Mouse (Mus musculus) heart, embryonic 16.5 days (tissue): ENCODE results near the gene Slc35e2. TPM values are rescaled to one million over a fixed set of nuclear protein-coding genes. Genes with fewer than 3 reads are reported as not detected.
"Not testable (repeated sequence)": the region's sequence is repeated elsewhere in the genome, so short reads cannot be mapped to it uniquely, and the experiment has no call there.

ENCODE experiments used
- ATAC-seq: fragments of 200-750 bp; cut with Nextera tagmentation; replicated peaks from 2 replicates; pipeline ENCODE4 v1.8.0; 2017; ENCODE audit warnings: moderate number of reproducible peaks; ENCODE audit not compliant: insufficient read depth, low FRiP score; ENCODE audit errors: extremely low read depth
- H3K27ac ChIP-seq: fragments of 300-500 bp; sonication (generic); 2 replicates; pipeline ENCODE4 v1.5.1; 2014; ENCODE audit warnings: mild to moderate bottlenecking, low read length, control low read depth, moderate library complexity
- H3K27me3 ChIP-seq: fragments of 300-500 bp; sonication (generic); 2 replicates; pipeline ENCODE4 v1.6.1; 2014; ENCODE audit warnings: low read length, mixed read lengths; ENCODE audit not compliant: control insufficient read depth, insufficient read depth
- H3K36me3 ChIP-seq: fragments of 300-500 bp; sonication (generic); 2 replicates; pipeline ENCODE4 v1.6.1; 2014; ENCODE audit not compliant: control insufficient read depth, insufficient read depth
- H3K4me1 ChIP-seq: fragments of 300-500 bp; sonication (generic); 2 replicates; pipeline ENCODE4 v1.6.1; 2014; ENCODE audit warnings: low read length, mixed read lengths; ENCODE audit not compliant: control insufficient read depth, insufficient read depth
- H3K4me2 ChIP-seq: fragments of 300-500 bp; sonication (generic); 2 replicates; pipeline ENCODE4 v1.6.1; 2014; ENCODE audit warnings: low read depth, mild to moderate bottlenecking, control low read depth, low read length
- H3K4me3 ChIP-seq: fragments of 300-500 bp; sonication (generic); 2 replicates; pipeline ENCODE4 v1.5.1; 2014; ENCODE audit warnings: mild to moderate bottlenecking, control low read depth, low read length
- H3K9ac ChIP-seq: fragments of 300-500 bp; sonication (generic); 2 replicates; pipeline ENCODE4 v1.6.1; 2014; ENCODE audit warnings: low read length, control low read depth
- H3K9me3 ChIP-seq: fragments of 300-500 bp; sonication (generic); replicated peaks from 2 replicates; pipeline ENCODE4 v1.6.1; 2016; ENCODE audit warnings: low read length; ENCODE audit not compliant: control insufficient read depth
- WGBS: fragments of 180-500 bp; shearing (Covaris S2); extraction: QIAGEN DNeasy Blood & Tissue Kit; methylation state at CpG from one replicate; pipeline ENCODE4 v1.1.7; 2014; 5-methylcytosine and 5-hydroxymethylcytosine counted together
- polyA plus RNA-seq: library from polyadenylated mRNA; unstranded; fragments of >200 nt; fragmentation: Nextera tagmentation; extraction: Ambion mirVana; gene quantifications from 2 replicates; pipeline ENCODE4 v1.2.1, GENCODE M21; 2015

Slc35e2 gene
- polyA plus RNA-seq, 1 experiment from 2014 or later: 5.7 TPM

- Histone ChIP-seq H3K36me3 (peaks cover 15% of the 10 kb centered on the region), H3K27ac (peak overlapping the region; percentile 92), H3K9ac (peak overlapping the region; percentile 87), H3K27me3 (no peaks in the 10 kb centered on the region), H3K4me1 (peaks cover 44% of the 10 kb centered on the region), H3K4me3 (peak overlapping the region; percentile 79), H3K4me2 (peak overlapping the region; percentile 78), H3K9me3 (no peaks in the 10 kb centered on the region)
- peak; percentile 92 for ATAC-seq
- under 1% methylated on average over 69 of the region's 69 CpGs for WGBS
Measured at GRCm38 (mm10) chr4:155563400-155564231, 37.6 kb upstream of the Slc35e2 start.

GRCm38 (mm10) chr4:155564315-155565069 lies 36.7 kb upstream of the Slc35e2 start:
- H3K4me2 ChIP-seq: peak overlapping the region; percentile 78
- no peak for ATAC-seq
- peaks cover 8% of the 10 kb centered on the region for H3K36me3 ChIP-seq
- H3K27ac ChIP-seq: peak overlapping the region; percentile 92
- peak overlapping the region; percentile 79 for H3K4me3 ChIP-seq
- peaks cover 47% of the 10 kb centered on the region for H3K4me1 ChIP-seq
- 16% methylated on average over 20 of the region's 20 CpGs for WGBS
- no peaks in the 10 kb centered on the region for H3K27me3 ChIP-seq
- H3K9me3 ChIP-seq: no peaks in the 10 kb centered on the region
- peak overlapping the region; percentile 87 for H3K9ac ChIP-seq

DNA sequence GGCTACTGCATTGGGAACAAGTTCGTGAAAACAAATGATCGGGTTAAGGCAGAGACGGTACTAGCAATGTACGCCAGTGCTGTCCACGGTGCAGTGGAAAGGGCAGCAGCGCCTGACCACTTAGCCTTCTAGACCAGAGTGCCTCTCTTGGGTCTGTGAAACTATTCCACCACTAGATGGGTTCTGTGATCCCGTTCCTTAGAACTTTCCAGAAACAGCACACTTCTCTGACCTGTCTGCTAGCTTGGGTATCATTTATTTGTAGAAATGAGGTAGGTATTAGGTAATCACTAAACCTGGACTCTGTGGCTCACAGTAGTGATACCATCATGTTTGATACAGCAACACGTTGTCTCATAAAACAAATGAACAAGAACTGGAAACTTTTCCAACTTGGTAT lies 34.7 kb upstream of the Slc35e2 start:
- ATAC-seq: no peak

GRCm38 (mm10) chr4:155568170-155568569 lies 33.0 kb upstream of the Slc35e2 start:
- Histone ChIP-seq H3K36me3 (no peaks in the 10 kb centered on the region), H3K4me3 (no peak overlapping the region), H3K4me1 (peaks cover 20% of the 10 kb centered on the region), H3K9ac (no peak overlapping the region), H3K9me3 (no peaks in the 10 kb centered on the region), H3K27me3 (no peaks in the 10 kb centered on the region), H3K27ac (no peak overlapping the region), H3K4me2 (no peak overlapping the region)
- 37% methylated on average over 2 of the region's 2 CpGs for WGBS
- no peak for ATAC-seq

More for the DNA sequence above, 34.7 kb upstream of the Slc35e2 start:
- no peak overlapping the region for H3K4me2 ChIP-seq
- H3K27me3 ChIP-seq: no peaks in the 10 kb centered on the region
- H3K4me3 ChIP-seq: no peak overlapping the region
- H3K9me3 ChIP-seq: no peaks in the 10 kb centered on the region
- no peaks in the 10 kb centered on the region for H3K36me3 ChIP-seq
- H3K4me1 ChIP-seq: peaks cover 32% of the 10 kb centered on the region
- no peak overlapping the region for H3K9ac ChIP-seq
- no peak overlapping the region for H3K27ac ChIP-seq
- 51% methylated on average over 8 of the region's 8 CpGs for WGBS

DNA sequence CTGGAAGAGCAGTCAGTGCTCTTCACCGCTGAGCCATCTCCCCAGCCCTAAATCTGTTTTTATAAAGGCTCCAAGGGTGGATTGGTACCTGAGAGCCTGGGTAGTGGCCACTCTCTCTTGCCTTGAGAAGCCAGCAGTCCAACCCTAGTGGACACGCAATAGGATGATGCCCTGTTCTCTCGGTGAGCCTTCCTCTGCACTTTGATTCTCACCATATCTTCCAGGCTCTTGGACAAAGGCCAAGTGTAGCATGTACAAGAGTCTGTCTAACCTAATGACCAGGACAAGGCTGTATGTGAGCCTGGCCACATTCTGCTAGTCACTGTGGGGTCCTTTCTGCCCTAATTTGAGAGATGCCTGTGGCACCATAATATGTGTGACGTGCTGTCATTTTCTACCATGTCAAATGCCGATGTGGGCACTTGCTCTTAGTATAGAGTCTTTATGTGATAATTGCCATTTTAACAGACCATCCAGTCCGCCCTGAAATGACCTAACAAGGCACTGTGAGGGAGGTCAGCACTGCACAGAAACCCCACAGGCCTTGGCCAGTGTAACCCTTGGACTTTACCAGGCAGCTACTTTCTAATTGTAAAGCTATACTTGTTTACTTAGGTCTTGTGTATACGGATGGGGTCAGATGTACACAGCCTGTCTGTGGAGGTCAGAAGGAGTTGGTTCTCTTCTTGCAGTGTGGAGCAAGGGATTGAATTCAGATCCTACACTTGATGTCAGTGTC lies 32.4 kb upstream of the Slc35e2 start:
- H3K27me3 ChIP-seq: no peaks in the 10 kb centered on the region
- peaks cover 20% of the 10 kb centered on the region for H3K4me1 ChIP-seq
- H3K36me3 ChIP-seq: no peaks in the 10 kb centered on the region
- no peak overlapping the region for H3K27ac ChIP-seq
- WGBS: 83% methylated on average over 7 of the region's 7 CpGs
- H3K9me3 ChIP-seq: no peaks in the 10 kb centered on the region
- no peak overlapping the region for H3K9ac ChIP-seq
- no peak overlapping the region for H3K4me2 ChIP-seq
- ATAC-seq: no peak
- H3K4me3 ChIP-seq: no peak overlapping the region

DNA sequence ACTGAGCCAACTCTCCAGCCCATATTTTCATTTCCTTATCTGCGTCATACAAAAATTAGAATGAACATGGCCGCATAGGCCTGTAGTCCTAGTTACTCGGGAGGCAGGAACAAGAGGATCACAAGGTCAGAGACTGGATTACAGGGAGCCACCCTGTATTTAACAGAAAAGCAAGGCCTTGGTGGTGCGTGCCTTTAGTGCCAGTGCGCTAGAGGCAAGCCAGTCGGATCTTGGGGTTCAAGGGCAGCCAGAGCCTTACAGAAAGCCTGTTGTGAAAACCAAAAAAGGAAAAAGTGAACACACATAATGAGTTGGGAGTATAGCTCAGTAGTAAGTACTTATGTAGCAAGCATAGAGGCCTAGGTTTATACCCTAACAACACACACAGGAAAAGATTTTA lies 31.4 kb upstream of the Slc35e2 start:
- H3K4me2 ChIP-seq: no peak overlapping the region
- H3K4me3 ChIP-seq: no peak overlapping the region
- H3K9me3 ChIP-seq: no peaks in the 10 kb centered on the region
- H3K4me1 ChIP-seq: peaks cover 16% of the 10 kb centered on the region
- ATAC-seq: no peak
- no peak overlapping the region for H3K9ac ChIP-seq
- H3K27me3 ChIP-seq: no peaks in the 10 kb centered on the region
- WGBS: 88% methylated on average over 6 of the region's 6 CpGs
- no peak overlapping the region for H3K27ac ChIP-seq
- H3K36me3 ChIP-seq: no peaks in the 10 kb centered on the region

DNA sequence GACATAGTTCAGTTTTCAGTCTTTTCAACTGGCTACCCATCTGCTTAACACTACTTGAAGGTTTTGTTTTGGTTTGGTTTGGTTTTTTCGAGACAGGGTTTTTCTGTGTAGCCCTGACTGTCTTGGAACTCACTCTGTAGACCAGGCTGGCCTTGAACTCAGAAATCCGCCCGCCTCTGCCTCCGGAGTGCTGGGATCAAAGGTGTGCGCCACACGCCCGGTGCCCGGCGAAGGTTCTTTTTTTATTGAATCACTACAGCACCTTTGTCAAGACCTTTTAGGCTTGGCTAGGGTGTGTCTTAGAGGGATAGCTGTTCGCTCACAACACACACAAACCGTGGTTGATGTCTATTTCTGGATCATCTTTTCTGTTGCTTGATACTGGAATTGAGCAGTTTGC lies 30.9 kb upstream of the Slc35e2 start:
- H3K9ac ChIP-seq, H3K4me2 ChIP-seq, H3K27me3 ChIP-seq, ATAC-seq, H3K4me3 ChIP-seq, H3K36me3 ChIP-seq, H3K27ac ChIP-seq, H3K9me3 ChIP-seq: not testable (repeated sequence)
- 92% methylated on average over 11 of the region's 11 CpGs for WGBS
- H3K4me1 ChIP-seq: peaks cover 14% of the 10 kb centered on the region

- 68% methylated on average over 2 of the region's 2 CpGs for WGBS
Measured at GRCm38 (mm10) chr4:155571442-155571841, 29.8 kb upstream of the Slc35e2 start.

More at GRCm38 (mm10) chr4:155571442-155571841, 29.8 kb upstream of the Slc35e2 start:
- H3K27me3 ChIP-seq: no peaks in the 10 kb centered on the region
- no peak overlapping the region for H3K27ac ChIP-seq
- no peak overlapping the region for H3K9ac ChIP-seq
- H3K4me3 ChIP-seq: no peak overlapping the region
- no peak overlapping the region for H3K4me2 ChIP-seq
- no peaks in the 10 kb centered on the region for H3K9me3 ChIP-seq
- H3K4me1 ChIP-seq: peaks cover 10% of the 10 kb centered on the region
- no peaks in the 10 kb centered on the region for H3K36me3 ChIP-seq
- ATAC-seq: no peak
